Mouse (Mus musculus) cerebellum, adult 2 months (tissue): ENCODE results near the gene Spata13.

Source experiments
- CTCF ChIP-seq: fragments of 200-500 bp; IDR thresholded peaks from 2 replicates; pipeline ENCODE4 v1.5.1; 2011; ENCODE audit warnings: low read depth, mild to moderate bottlenecking, control low read depth, low read length, moderate library complexity, borderline replicate concordance; ENCODE audit not compliant: insufficient read depth
- POLR2A ChIP-seq: fragments of 200-500 bp; IDR thresholded peaks from 2 replicates; pipeline ENCODE4 v1.6.1; 2011; ENCODE audit warnings: low read length, control low read depth, borderline replicate concordance; ENCODE audit not compliant: insufficient read depth

GRCm38 (mm10) chr14:60802026-60802425 lies 168.2 kb downstream of the Spata13 start:
- TF ChIP-seq CTCF: no peak
- no peak for TF ChIP-seq POLR2A
